Mouse (Mus musculus): Measurements from ENCODE around the gene Slc15a4. TPM values are rescaled to one million over a fixed set of nuclear protein-coding genes. Genes with fewer than 3 reads are reported as not detected.

Slc15a4 gene
- total and polyA plus RNA-seq, 2 experiments from 2014 or later, result 18.5 to 41.2 TPM

DNA sequence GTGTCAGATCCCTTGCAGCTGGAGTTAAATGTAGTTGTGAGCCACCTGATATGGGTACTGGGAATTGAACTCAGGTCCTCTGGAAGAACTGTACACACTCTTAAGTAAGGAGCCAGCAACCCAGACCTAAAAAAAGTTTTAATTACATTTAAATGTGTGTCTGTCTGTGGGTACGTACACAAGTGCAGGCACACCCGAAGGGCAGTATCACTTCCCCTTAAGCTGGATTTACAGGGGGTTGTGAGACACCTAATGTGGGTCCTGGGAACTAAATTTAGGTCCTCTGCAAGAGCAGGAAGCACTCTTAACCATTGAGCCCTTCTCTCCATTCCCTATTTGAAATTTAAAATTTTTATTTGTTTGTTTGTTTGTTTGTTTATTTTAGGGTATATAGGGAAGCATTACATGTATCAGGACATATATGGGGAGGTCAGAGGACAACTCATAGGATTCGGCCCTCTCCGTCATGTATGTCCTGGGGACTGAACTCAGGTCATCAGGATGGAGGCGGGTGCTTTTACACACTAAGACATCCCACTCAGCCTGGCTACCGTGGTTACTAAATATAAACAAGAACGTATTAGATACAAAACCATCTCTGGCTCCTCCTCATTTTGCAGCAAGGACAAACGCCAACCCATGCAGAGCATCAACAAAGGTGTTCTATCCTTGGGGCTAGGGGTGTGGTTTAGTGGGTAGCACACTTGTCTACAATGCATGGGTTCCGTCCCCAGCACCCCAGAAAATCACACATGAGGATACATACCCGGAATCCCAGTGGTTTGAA lies 8.1 kb downstream of the Slc15a4 start:
- whole genome bisulfite sequencing, result 85% methylated on average over 10 of the region's 10 CpGs
- no peaks in the 10 kb centered on the region for H3K4me1 ChIP-seq (ENCODE audit: insufficient read depth, low read length)
- no peak overlapping the region for H3K4me2 ChIP-seq (ENCODE audit: low read depth, low read length)
- H3K27ac ChIP-seq, result no peak overlapping the region
- H3K9ac ChIP-seq (replicated peaks; ENCODE audit: low read length), result no peak overlapping the region
- H3K9me3 ChIP-seq (ENCODE audit: low read length), result no peaks in the 10 kb centered on the region
- H3K4me3 ChIP-seq (ENCODE audit: low read length), result no peak overlapping the region
- TF ChIP-seq CTCF (IDR thresholded peaks at IDR 0.05; ENCODE audit: low read depth), result no peak
- no peaks in the 10 kb centered on the region for H3K36me3 ChIP-seq (ENCODE audit: insufficient read depth, low read length)
- ATAC-seq (no peak), DNase-seq (ENCODE audit: low spot score) (no peak)
- H3K27me3 ChIP-seq (ENCODE audit: insufficient read depth, low read length), result no peaks in the 10 kb centered on the region

GRCm38 (mm10) chr5:127621108-127621507 lies 11.6 kb downstream of the Slc15a4 start:
- no peak for TF ChIP-seq CTCF (IDR thresholded peaks at IDR 0.05; ENCODE audit: low read depth)
- DNase-seq (ENCODE audit: low spot score), result no peak
- no peak overlapping the region for H3K4me3 ChIP-seq (ENCODE audit: low read length)
- H3K27me3 ChIP-seq (ENCODE audit: insufficient read depth, low read length), result no peaks in the 10 kb centered on the region
- H3K9ac ChIP-seq (replicated peaks; ENCODE audit: low read length), result no peak overlapping the region
- ATAC-seq, result no peak
- H3K27ac ChIP-seq, result no peak overlapping the region
- WGBS, result 85% methylated on average over 10 of the region's 10 CpGs
- no peak overlapping the region for H3K4me2 ChIP-seq (ENCODE audit: low read depth, low read length)
- no peaks in the 10 kb centered on the region for H3K36me3 ChIP-seq (ENCODE audit: insufficient read depth, low read length)
- peaks cover 3% of the 10 kb centered on the region for H3K4me1 ChIP-seq (ENCODE audit: insufficient read depth, low read length)
- no peaks in the 10 kb centered on the region for H3K9me3 ChIP-seq (ENCODE audit: low read length)

GRCm38 (mm10) chr5:127620371-127620770 lies 12.3 kb downstream of the Slc15a4 start:
- 85% methylated on average over 8 of the region's 8 CpGs for WGBS
- no peak for ATAC-seq

DNA sequence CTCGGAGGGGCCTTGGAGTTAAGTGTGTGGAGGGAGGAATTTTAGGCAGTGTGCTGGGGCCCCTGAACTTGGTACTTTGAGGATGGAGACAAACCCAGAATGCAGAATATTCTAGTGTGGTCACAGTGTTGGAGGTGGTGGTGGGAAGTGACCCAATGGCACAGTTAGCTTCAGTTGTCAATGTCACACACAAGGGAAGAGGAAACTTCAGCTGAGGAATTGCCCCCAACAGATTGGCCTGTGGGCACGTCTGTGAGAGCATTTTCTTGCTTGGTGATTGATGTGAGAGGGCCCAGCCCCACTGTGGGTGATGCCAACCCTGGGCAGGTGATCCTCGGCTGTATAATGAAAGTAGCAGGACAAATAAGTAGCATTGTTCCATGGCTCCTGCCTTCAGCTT lies 13.9 kb downstream of the Slc15a4 start:
- peaks cover 20% of the 10 kb centered on the region for H3K4me1 ChIP-seq (ENCODE audit: insufficient read depth, low read length)
- H3K4me3 ChIP-seq (ENCODE audit: low read length), result no peak overlapping the region
- no peaks in the 10 kb centered on the region for H3K36me3 ChIP-seq (ENCODE audit: insufficient read depth, low read length)
- H3K27ac ChIP-seq, result no peak overlapping the region
- H3K4me2 ChIP-seq (ENCODE audit: low read depth, low read length), result no peak overlapping the region
- DNase-seq (ENCODE audit: low spot score), result no peak
- no peak for ATAC-seq
- H3K9ac ChIP-seq (replicated peaks; ENCODE audit: low read length), result no peak overlapping the region
- 80% methylated on average over 3 of the region's 3 CpGs for WGBS
- no peaks in the 10 kb centered on the region for H3K9me3 ChIP-seq (ENCODE audit: low read length)
- no peaks in the 10 kb centered on the region for H3K27me3 ChIP-seq (ENCODE audit: insufficient read depth, low read length)
- TF ChIP-seq CTCF (IDR thresholded peaks at IDR 0.05; ENCODE audit: low read depth), result no peak

More at GRCm38 (mm10) chr5:127620371-127620770, 12.3 kb downstream of the Slc15a4 start:
- H3K4me2 ChIP-seq (ENCODE audit: low read depth, low read length), result no peak overlapping the region
- peaks cover 9% of the 10 kb centered on the region for H3K4me1 ChIP-seq (ENCODE audit: insufficient read depth, low read length)
- no peaks in the 10 kb centered on the region for H3K36me3 ChIP-seq (ENCODE audit: insufficient read depth, low read length)
- no peak overlapping the region for H3K4me3 ChIP-seq (ENCODE audit: low read length)
- H3K9me3 ChIP-seq (ENCODE audit: low read length), result no peaks in the 10 kb centered on the region
- no peak overlapping the region for H3K9ac ChIP-seq (replicated peaks; ENCODE audit: low read length)
- no peaks in the 10 kb centered on the region for H3K27me3 ChIP-seq (ENCODE audit: insufficient read depth, low read length)
- no peak for TF ChIP-seq CTCF (IDR thresholded peaks at IDR 0.05; ENCODE audit: low read depth)
- DNase-seq (ENCODE audit: low spot score), result no peak
- no peak overlapping the region for H3K27ac ChIP-seq

DNA sequence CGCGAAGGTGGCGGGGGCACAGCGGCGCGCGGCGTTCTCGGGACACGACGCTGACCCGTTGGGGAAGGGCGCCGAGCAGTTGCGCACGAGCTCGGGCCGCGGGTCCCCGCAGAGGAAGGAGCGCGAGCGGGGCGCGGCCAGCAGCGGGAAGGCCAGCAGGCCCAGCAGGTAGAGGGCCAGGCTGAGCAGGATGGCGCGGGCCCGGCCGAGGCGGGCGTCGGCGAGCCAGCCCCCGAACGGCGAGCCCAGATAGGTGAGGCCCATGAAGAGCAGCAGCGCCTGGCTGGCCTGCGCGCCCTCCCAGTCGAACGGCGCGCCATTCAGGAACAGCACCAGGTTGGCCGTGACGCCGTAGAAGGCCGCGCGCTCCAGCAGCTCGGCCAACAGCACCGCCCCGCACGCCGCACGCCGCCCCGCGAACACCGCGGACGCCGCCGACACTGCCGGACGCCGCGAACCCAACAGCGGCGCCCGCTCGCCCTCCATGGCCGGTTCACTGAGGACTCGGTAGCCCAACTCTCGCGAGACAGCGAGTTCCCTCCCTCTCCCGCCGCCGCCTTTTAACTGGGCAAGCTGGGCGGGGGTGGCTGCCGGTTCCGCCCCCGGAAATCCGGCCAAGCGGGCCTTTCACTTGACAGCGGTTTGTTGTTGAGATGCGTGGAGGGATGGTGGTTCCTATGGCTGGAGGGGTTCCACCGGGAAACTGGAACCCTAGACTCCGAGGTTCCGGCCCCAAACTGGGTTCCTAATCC lies 15.6 kb downstream of the Slc15a4 start:
- WGBS, result under 1% methylated on average over 69 of the region's 91 CpGs
- ATAC-seq, result peak; percentile 97
- TF ChIP-seq CTCF (IDR thresholded peaks at IDR 0.05; ENCODE audit: low read depth), result no peak

DNA sequence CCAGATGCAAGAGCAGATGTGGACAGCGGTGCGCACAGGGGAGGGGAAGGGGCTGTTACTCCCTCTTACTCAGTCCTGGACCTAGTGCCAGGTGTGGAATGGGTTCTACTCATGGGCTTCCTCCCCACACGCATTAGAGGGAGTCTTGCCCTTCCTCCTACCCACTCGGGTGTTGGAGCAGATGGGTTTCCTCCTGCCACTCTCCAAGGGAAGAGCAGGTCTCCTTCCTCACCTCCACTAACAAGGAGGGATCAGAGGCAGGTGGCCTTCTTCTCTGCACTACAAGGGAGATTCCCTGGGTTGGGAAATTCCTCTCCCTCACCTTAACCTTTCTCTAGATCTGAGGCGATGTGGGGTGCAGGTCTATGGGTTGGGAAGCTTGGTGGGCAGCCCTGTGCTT lies 16.5 kb downstream of the Slc15a4 start:
- DNase-seq (ENCODE audit: low spot score), result no peak

More for the DNA sequence above, 15.6 kb downstream of the Slc15a4 start:
- Histone ChIP-seq H3K4me2 (ENCODE audit: low read depth, low read length) (peak overlapping the region; percentile 99), H3K4me1 (ENCODE audit: insufficient read depth, low read length) (peaks cover 20% of the 10 kb centered on the region), H3K4me3 (ENCODE audit: low read length) (peak overlapping the region; percentile 99), H3K9me3 (ENCODE audit: low read length) (no peaks in the 10 kb centered on the region), H3K27ac (peak overlapping the region; percentile 87), H3K9ac (replicated peaks; ENCODE audit: low read length) (peak overlapping the region; percentile 97), H3K36me3 (ENCODE audit: insufficient read depth, low read length) (no peaks in the 10 kb centered on the region), H3K27me3 (ENCODE audit: insufficient read depth, low read length) (no peaks in the 10 kb centered on the region)
- peak; percentile 99 for DNase-seq (ENCODE audit: low spot score)

More for the DNA sequence above, 16.5 kb downstream of the Slc15a4 start:
- Histone ChIP-seq H3K9ac (replicated peaks; ENCODE audit: low read length) (peak overlapping the region; percentile 97), H3K9me3 (ENCODE audit: low read length) (no peaks in the 10 kb centered on the region), H3K4me1 (ENCODE audit: insufficient read depth, low read length) (peaks cover 20% of the 10 kb centered on the region), H3K36me3 (ENCODE audit: insufficient read depth, low read length) (no peaks in the 10 kb centered on the region), H3K27me3 (ENCODE audit: insufficient read depth, low read length) (no peaks in the 10 kb centered on the region), H3K4me2 (ENCODE audit: low read depth, low read length) (peak overlapping the region; percentile 99), H3K27ac (no peak overlapping the region), H3K4me3 (ENCODE audit: low read length) (peak overlapping the region; percentile 99)
- 23% methylated on average over 5 of the region's 5 CpGs for WGBS
- no peak for ATAC-seq
- no peak for TF ChIP-seq CTCF (IDR thresholded peaks at IDR 0.05; ENCODE audit: low read depth)
